Mouse (Mus musculus): ENCODE results near the gene Ssr2. TPM values are rescaled to one million over a fixed set of nuclear protein-coding genes. Genes with fewer than 3 reads are reported as not detected.

Ssr2 gene
- total and polyA plus RNA-seq, 3 experiments: 346 to 377 (median 364) TPM

GRCm38 (mm10) chr3:88533706-88534105 lies 42.0 kb upstream of the Ssr2 start:
- H3K9ac ChIP-seq (ENCODE audit: insufficient read depth, low read depth): no peak overlapping the region; the same call in 1 of the 2 replicates
- TF ChIP-seq NELFE (IDR thresholded peaks at IDR 0.05; ENCODE audit: low read depth, low read length) (no peak), MXI1 (IDR thresholded peaks at IDR 0.05; ENCODE audit: low read depth, low read length) (no peak), MEF2A (IDR thresholded peaks at IDR 0.05; ENCODE audit: borderline replicate concordance, low read depth, low read length) (no peak), ZNF384 (IDR thresholded peaks at IDR 0.05; ENCODE audit: low read depth, low read length) (no peak)
- dilution Hi-C loops (cut with MboI; ENCODE audit: extremely low pct_ligation_motif_present, extremely low pct_unique_long_range_greater_than_20kb, low sequenced_read_pairs): no loop called here
- peaks cover 16 to 41% of the 10 kb centered on the region in 2 experiments for H3K4me1 ChIP-seq (ENCODE audit: control insufficient read depth in 1 of 2, insufficient read depth in 2 of 2)
- H3K27ac ChIP-seq (ENCODE audit: insufficient read depth, low read depth): no peak overlapping the region
- in situ Hi-C loops (cut with MboI; ENCODE audit: low pct_ligation_motif_present, low pct_unique_long_range_greater_than_20kb, low sequenced_read_pairs): no loop called here
- H3K4me2 ChIP-seq (ENCODE audit: insufficient read depth, low read depth, poor library complexity, severe bottlenecking): peak overlapping the region; percentile 90
- no peaks in the 10 kb centered on the region for H3K9me3 ChIP-seq (replicated peaks; ENCODE audit: low read length)
- H3K79me2 ChIP-seq (replicated peaks; ENCODE audit: control insufficient read depth, extremely low read depth, insufficient read depth, poor library complexity, severe bottlenecking): no peaks in the 10 kb centered on the region
- peak overlapping the region in 1 of 3 experiments; percentile 84 for H3K4me3 ChIP-seq (replicated peaks in 1 of 3; ENCODE audit: low read depth in 2 of 3, low read length in 2 of 3, poor library complexity in 1 of 3)
- peaks cover 9% of the 10 kb centered on the region for H3K27me3 ChIP-seq (replicated peaks)
- peaks cover 13 to 32% of the 10 kb centered on the region in 2 experiments for H3K36me3 ChIP-seq (replicated peaks in 1 of 2; ENCODE audit: control insufficient read depth in 1 of 2, insufficient read depth in 1 of 2, low read length in 1 of 2)
- DNase-seq (ENCODE audit: extremely low read depth): no peak

DNA sequence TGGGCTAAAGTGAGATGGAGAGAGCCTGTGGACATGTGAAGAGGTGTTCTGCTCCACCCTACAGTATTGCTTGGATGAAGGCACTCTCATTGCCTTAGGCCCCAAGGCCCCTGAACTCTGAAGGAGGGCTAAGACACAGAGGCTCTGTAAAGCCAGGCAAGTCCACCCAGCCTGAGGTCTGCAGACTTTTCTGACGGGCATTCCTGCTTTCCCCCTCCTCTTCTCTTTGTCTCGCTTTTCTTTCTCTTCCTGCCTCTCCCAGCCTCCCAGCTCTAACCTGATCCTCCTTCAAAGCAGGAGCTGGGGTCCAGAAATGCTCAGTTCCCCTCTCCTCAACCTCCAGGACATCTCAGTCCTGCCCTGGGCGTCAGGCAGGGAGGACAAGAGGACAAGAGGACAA lies 40.7 kb upstream of the Ssr2 start:
- no peaks in the 10 kb centered on the region for H3K79me2 ChIP-seq (replicated peaks; ENCODE audit: control insufficient read depth, extremely low read depth, insufficient read depth, poor library complexity, severe bottlenecking)
- no peak overlapping the region for H3K4me2 ChIP-seq (ENCODE audit: insufficient read depth, low read depth, poor library complexity, severe bottlenecking)
- in situ Hi-C loops (cut with MboI; ENCODE audit: low pct_ligation_motif_present, low pct_unique_long_range_greater_than_20kb, low sequenced_read_pairs) (no loop called here), dilution Hi-C loops (cut with MboI; ENCODE audit: extremely low pct_ligation_motif_present, extremely low pct_unique_long_range_greater_than_20kb, low sequenced_read_pairs) (no loop called here)
- TF ChIP-seq ZNF384 (IDR thresholded peaks at IDR 0.05; ENCODE audit: low read depth, low read length) (no peak), POLR2A (IDR thresholded peaks at IDR 0.05; ENCODE audit: low read depth, low read length) (no peak), CHD1 (IDR thresholded peaks at IDR 0.05; ENCODE audit: low read depth, low read length) (no peak), ELF1 (IDR thresholded peaks at IDR 0.05; ENCODE audit: low read depth, low read length) (no peak), ZMIZ1 (IDR thresholded peaks at IDR 0.05; ENCODE audit: low read depth, low read length) (no peak), RCOR1 (conservative IDR thresholded peaks at IDR 0.05; ENCODE audit: low read depth, low read length) (no peak), BHLHE40 (IDR thresholded peaks at IDR 0.05; ENCODE audit: low read depth, low read length) (no peak), E2F4 (IDR thresholded peaks at IDR 0.05; ENCODE audit: insufficient replicate concordance, low read depth, low read length) (no peak), NELFE (IDR thresholded peaks at IDR 0.05; ENCODE audit: low read depth, low read length) (no peak)
- DNase-seq (ENCODE audit: extremely low read depth): no peak
- H3K9ac ChIP-seq (ENCODE audit: insufficient read depth, low read depth): no peak overlapping the region
- no peaks in the 10 kb centered on the region for H3K9me3 ChIP-seq (replicated peaks; ENCODE audit: low read length)
- no peak overlapping the region for H3K27ac ChIP-seq (ENCODE audit: insufficient read depth, low read depth)
- no peak overlapping the region for H3K4me3 ChIP-seq (replicated peaks in 1 of 3; ENCODE audit: low read depth in 2 of 3, low read length in 2 of 3, poor library complexity in 1 of 3)
- peaks cover 9% of the 10 kb centered on the region for H3K27me3 ChIP-seq (replicated peaks)
- peaks cover 13 to 26% of the 10 kb centered on the region in 2 experiments for H3K36me3 ChIP-seq (replicated peaks in 1 of 2; ENCODE audit: control insufficient read depth in 1 of 2, insufficient read depth in 1 of 2, low read length in 1 of 2)
- peaks cover 8 to 31% of the 10 kb centered on the region in 2 experiments for H3K4me1 ChIP-seq (ENCODE audit: control insufficient read depth in 1 of 2, insufficient read depth in 2 of 2)

DNA sequence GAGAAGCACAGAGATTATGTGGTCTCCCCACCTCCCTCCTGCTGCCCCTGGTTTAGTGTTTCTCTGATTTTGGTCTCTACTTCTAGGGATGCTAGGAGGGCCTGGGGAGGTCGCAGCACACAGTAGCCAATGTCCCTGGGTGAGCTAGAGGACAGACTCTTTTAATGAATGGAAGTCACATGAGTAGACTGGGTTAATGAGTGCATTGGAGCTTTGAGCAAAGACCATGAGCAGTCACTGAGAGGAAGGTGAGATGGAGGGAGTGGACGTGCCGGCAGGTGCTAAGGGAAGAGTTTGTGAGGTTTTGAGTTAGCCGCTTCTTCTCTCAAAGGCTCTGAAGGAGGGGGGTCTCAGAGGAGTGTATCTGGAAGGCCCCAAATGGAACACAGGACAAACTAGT lies 40.1 kb upstream of the Ssr2 start:
- dilution Hi-C loops (cut with MboI; ENCODE audit: extremely low pct_ligation_motif_present, extremely low pct_unique_long_range_greater_than_20kb, low sequenced_read_pairs) (no loop called here), in situ Hi-C loops (cut with MboI; ENCODE audit: low pct_ligation_motif_present, low pct_unique_long_range_greater_than_20kb, low sequenced_read_pairs) (no loop called here)
- H3K9me3 ChIP-seq (replicated peaks; ENCODE audit: low read length): no peaks in the 10 kb centered on the region
- DNase-seq (ENCODE audit: extremely low read depth): no peak
- H3K9ac ChIP-seq (ENCODE audit: insufficient read depth, low read depth): no peak overlapping the region
- H3K27me3 ChIP-seq (replicated peaks): peaks cover 9% of the 10 kb centered on the region
- H3K4me2 ChIP-seq (ENCODE audit: insufficient read depth, low read depth, poor library complexity, severe bottlenecking): no peak overlapping the region
- no peak overlapping the region for H3K27ac ChIP-seq (ENCODE audit: insufficient read depth, low read depth)
- TF ChIP-seq JUN (IDR thresholded peaks at IDR 0.05; ENCODE audit: insufficient read depth, low read depth, low read length) (no peak), UBTF (IDR thresholded peaks at IDR 0.05; ENCODE audit: low read depth, low read length) (no peak), JUND (conservative IDR thresholded peaks at IDR 0.05; ENCODE audit: low read depth, low read length) (no peak), ETS1 (conservative IDR thresholded peaks at IDR 0.05; ENCODE audit: low read depth, low read length) (no peak), MAZ (IDR thresholded peaks at IDR 0.05; ENCODE audit: low read depth, low read length) (no peak), TCF12 (IDR thresholded peaks at IDR 0.05; ENCODE audit: low read depth, low read length) (no peak), ZKSCAN1 (IDR thresholded peaks at IDR 0.05; ENCODE audit: borderline replicate concordance, low read depth, low read length) (no peak)
- H3K36me3 ChIP-seq (replicated peaks in 1 of 2; ENCODE audit: control insufficient read depth in 1 of 2, insufficient read depth in 1 of 2, low read length in 1 of 2): peaks cover 13 to 26% of the 10 kb centered on the region in 2 experiments
- H3K4me1 ChIP-seq (ENCODE audit: control insufficient read depth in 1 of 2, insufficient read depth in 2 of 2): peaks cover 6 to 26% of the 10 kb centered on the region in 2 experiments
- H3K4me3 ChIP-seq (replicated peaks in 1 of 3; ENCODE audit: low read depth in 2 of 3, low read length in 2 of 3, poor library complexity in 1 of 3): no peak overlapping the region
- no peaks in the 10 kb centered on the region for H3K79me2 ChIP-seq (replicated peaks; ENCODE audit: control insufficient read depth, extremely low read depth, insufficient read depth, poor library complexity, severe bottlenecking)

Data from CH12.LX (cell line).